Mouse (Mus musculus) lung, postnatal 0 days (tissue): ENCODE data around the gene Tusc2. TPM values are rescaled to one million over a fixed set of nuclear protein-coding genes. Genes with fewer than 3 reads are reported as not detected.

Source experiments
- ATAC-seq: fragments of 200-750 bp; cut with Nextera tagmentation; 2 replicates; pipeline ENCODE4 v1.8.0; 2017; ENCODE audit warnings: moderate library complexity
- DNase-seq: peaks from one replicate; pipeline ENCODE4 v3.0.0-alpha.2; 2016; ENCODE audit warnings: low spot score
- H3K27ac ChIP-seq: fragments of 300-500 bp; sonication (generic); 2 replicates; pipeline ENCODE4 v1.5.1; 2014; ENCODE audit warnings: antibody characterized with exemption, mild to moderate bottlenecking, low read length, mixed read lengths
- H3K27me3 ChIP-seq: fragments of 300-500 bp; sonication (generic); replicated peaks from 2 replicates; pipeline ENCODE4 v1.6.1; 2014; ENCODE audit warnings: low read length, mixed read lengths; ENCODE audit not compliant: insufficient read depth
- H3K36me3 ChIP-seq: fragments of 300-500 bp; sonication (generic); 2 replicates; pipeline ENCODE4 v1.6.1; 2014; ENCODE audit warnings: low read length, mixed read lengths; ENCODE audit not compliant: insufficient read depth
- H3K4me1 ChIP-seq: fragments of 300-500 bp; sonication (generic); 2 replicates; pipeline ENCODE4 v1.6.1; 2014; ENCODE audit warnings: antibody characterized with exemption, low read depth, low read length, mixed read lengths; ENCODE audit not compliant: insufficient read depth
- H3K4me2 ChIP-seq: fragments of 300-500 bp; sonication (generic); replicated peaks from 2 replicates; pipeline ENCODE4 v1.6.1; 2014; ENCODE audit warnings: low read depth, mild to moderate bottlenecking, low read length, moderate library complexity, mixed read lengths
- H3K4me3 ChIP-seq: fragments of 300-500 bp; sonication (generic); 2 replicates; pipeline ENCODE4 v1.5.1; 2014; ENCODE audit warnings: low read depth, low read length
- H3K9ac ChIP-seq: fragments of 300-500 bp; sonication (generic); replicated peaks from 2 replicates; pipeline ENCODE4 v1.6.1; 2014; ENCODE audit warnings: low read depth, mild to moderate bottlenecking
- H3K9me3 ChIP-seq: fragments of 300-500 bp; sonication (generic); 2 replicates; pipeline ENCODE4 v1.6.1; 2016; ENCODE audit warnings: low read length, mixed read lengths
- CTCF ChIP-seq: IDR thresholded peaks from 2 replicates; pipeline ENCODE4 v1.5.1; 2016; ENCODE audit warnings: antibody characterized with exemption, mild to moderate bottlenecking
- EP300 ChIP-seq: IDR thresholded peaks from 2 replicates; pipeline ENCODE4 v1.6.1; 2016; ENCODE audit warnings: antibody characterized with exemption, mild to moderate bottlenecking, control low read depth
- WGBS: fragments of 180-500 bp; shearing (Covaris S2); extraction: QIAGEN DNeasy Blood & Tissue Kit; methylation state at CpG from one replicate; pipeline ENCODE4 v1.1.7; 2014; 5-methylcytosine and 5-hydroxymethylcytosine counted together
- polyA plus RNA-seq: library from polyadenylated mRNA; unstranded; fragments of >200 nt; fragmentation: Nextera tagmentation; extraction: Ambion mirVana; gene quantifications from 2 replicates; pipeline ENCODE4 v1.2.1, GENCODE M21; 2015

Tusc2 gene
- polyA plus RNA-seq, 1 experiment from 2014 or later = 41.5 TPM

DNA sequence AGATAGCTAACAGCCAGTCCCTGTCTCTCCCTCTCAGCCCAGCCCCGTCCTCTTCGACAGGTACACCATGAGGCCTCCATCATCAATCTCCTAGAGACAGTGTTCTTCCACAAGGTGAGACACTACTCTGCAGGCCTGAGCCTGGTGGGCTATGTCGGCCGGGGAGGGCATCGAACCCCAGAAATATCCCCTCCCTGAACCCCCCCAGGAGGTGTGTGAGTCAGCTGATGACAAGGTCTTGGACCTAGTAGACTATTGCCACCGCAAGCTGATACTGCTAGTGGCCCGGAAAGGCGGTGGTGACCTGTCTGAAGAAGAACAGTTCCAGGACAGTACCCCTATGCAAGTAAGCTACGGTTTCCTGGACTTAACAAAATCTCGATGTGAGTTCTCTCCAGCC, 14.2 kb upstream of the Tusc2 start:
- Histone ChIP-seq H3K27me3 (no peaks in the 10 kb centered on the region), H3K36me3 (0 out of 2 replicates have a peak, but pooled peaks cover 6% of the 10 kb centered on the region), H3K9ac (no peak overlapping the region), H3K4me3 (no peak overlapping the region), H3K9me3 (no peaks in the 10 kb centered on the region), H3K27ac (no peak overlapping the region), H3K4me2 (no peak overlapping the region), H3K4me1 (peaks cover 26% of the 10 kb centered on the region)
- no peak for ATAC-seq
- TF ChIP-seq EP300 (no peak), CTCF (no peak)
- WGBS = 92% methylated on average over 10 of the region's 10 CpGs
- DNase-seq = no peak

DNA sequence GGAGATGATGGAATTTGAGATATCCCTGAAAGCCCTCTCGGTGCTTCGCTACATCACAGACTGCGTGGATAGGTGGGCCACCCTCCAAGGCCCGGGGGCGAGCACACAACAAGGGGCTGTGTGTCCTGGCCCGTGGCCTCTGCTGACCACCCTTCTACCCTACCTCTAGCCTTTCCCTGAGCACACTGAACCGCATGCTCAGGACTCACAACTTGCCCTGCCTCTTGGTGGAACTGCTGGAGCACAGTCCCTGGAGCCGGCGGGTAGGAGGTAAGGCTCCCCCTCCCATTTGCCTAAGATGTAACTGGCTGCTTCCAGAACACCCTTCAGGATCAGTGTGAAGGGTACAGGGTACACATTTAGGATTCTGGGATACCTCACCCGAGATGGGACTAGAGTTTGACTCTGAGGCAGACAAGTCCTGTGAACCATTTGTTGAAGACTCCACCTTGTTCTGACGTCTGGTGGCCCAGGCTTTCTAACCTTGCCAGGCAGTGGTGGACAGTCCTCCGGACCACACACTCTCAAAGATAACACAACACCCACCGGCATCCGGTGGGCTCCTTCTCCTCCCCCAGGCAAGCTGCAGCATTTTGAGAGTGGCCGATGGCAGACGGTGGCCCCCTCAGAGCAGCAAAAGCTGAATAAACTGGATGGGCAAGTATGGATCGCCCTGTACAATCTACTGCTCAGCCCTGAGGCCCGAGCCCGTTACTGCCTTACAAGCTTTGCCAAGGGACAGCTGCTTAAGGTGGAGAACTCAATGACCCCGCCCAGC, 13.6 kb upstream of the Tusc2 start:
- no peak for DNase-seq
- no peaks in the 10 kb centered on the region for H3K27me3 ChIP-seq
- ATAC-seq = no peak
- H3K4me1 ChIP-seq = peaks cover 28% of the 10 kb centered on the region
- no peak overlapping the region for H3K4me3 ChIP-seq
- H3K36me3 ChIP-seq = 0 out of 2 replicates have a peak, but pooled peaks cover under 1% of the 10 kb centered on the region
- H3K9me3 ChIP-seq = no peaks in the 10 kb centered on the region
- no peak overlapping the region for H3K4me2 ChIP-seq
- H3K27ac ChIP-seq = no peak overlapping the region
- no peak overlapping the region for H3K9ac ChIP-seq
- TF ChIP-seq CTCF (no peak), EP300 (no peak)
- whole genome bisulfite sequencing = 69% methylated on average over 20 of the region's 20 CpGs

DNA sequence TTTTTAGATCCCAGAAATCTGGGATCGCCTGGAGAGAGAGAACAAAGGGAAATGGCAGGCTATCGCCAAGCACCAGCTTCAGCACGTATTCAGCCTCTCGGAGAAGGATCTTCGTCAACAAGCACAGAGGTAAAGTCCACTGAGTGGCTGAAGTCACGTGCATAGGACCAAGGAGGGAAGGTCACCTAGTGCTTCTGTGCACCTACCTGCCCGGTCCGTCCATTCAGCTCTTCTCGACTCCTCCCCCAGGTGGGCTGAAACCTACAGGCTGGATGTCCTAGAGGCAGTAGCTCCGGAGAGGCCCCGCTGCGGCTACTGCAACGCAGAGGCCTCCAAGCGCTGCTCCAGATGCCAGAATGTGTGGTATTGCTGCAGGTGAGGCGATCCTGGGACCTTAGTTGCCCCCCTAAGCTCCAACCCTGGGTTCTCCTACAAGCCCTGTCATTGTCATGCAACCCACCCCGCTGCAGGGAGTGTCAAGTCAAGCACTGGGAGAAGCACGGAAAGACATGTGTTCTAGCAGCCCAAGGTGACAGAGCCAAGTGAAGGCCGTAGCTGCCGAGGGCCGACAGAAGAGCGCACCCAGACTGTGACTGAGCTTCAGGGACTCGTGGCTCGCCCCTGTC, 12.5 kb upstream of the Tusc2 start:
- Histone ChIP-seq H3K27me3 (no peaks in the 10 kb centered on the region), H3K9me3 (no peaks in the 10 kb centered on the region), H3K27ac (no peak overlapping the region), H3K4me3 (no peak overlapping the region), H3K36me3 (no peaks in the 10 kb centered on the region), H3K4me1 (peaks cover 28% of the 10 kb centered on the region), H3K9ac (0 out of 2 replicates have a peak overlapping the region, but pooled peaks have one; percentile 39), H3K4me2 (peak overlapping the region; percentile 68)
- 38% methylated on average over 23 of the region's 23 CpGs for WGBS
- TF ChIP-seq EP300 = no peak
- no peak for TF ChIP-seq CTCF
- ATAC-seq (no peak), DNase-seq (peak; percentile 57)

DNA sequence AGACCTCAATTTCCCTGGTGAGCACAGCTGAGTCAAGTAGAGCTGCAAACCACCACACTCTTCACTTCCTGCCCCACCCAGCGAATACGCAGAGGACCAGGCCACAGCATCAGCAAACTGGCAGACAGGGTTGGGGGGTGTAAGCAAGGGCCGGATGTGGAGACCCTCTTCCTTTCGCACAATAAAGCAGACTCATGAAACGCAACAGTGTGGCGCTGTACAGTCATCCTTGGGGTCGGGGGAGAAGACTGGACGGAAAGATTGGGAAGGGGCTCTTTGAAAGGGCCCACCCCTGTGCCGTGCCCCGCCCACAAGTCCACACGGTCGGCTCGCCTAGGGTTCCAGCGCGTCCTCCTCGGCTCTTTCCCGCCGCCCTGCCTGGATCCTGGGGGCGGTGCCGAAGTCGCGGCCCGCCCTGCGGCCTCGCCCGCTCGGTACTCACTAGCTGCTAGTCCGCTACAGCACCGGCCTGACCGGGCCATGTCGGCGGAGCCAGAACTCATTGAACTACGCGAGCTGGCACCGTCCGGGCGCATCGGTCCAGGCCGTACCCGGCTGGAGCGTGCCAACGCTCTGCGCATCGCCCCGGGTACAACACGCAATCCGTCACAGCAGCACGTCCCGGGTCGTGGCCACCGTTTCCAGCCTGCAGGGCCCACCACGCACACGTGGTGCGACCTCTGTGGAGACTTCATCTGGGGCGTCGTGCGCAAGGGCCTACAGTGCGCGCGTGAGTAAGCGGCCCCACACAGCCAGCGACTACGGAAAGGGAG, 11.8 kb upstream of the Tusc2 start, which contains the start of gene Rassf1:
Gene Rassf1 (plus strand): TSS at position 439 of the 773 bp plus-strand sequence.
- Histone ChIP-seq H3K9me3 (no peaks in the 10 kb centered on the region), H3K4me1 (peaks cover 32% of the 10 kb centered on the region), H3K27ac (0 out of 2 replicates have a peak within 1 kb of the TSS, but pooled peaks have one; percentile 26), H3K9ac (peak within 1 kb of the TSS; percentile 39; the same call in 1 of the 2 replicates), H3K4me3 (peak within 1 kb of the TSS; percentile 42), H3K27me3 (no peaks in the 10 kb centered on the region), H3K4me2 (peak within 1 kb of the TSS; percentile 68), H3K36me3 (no peaks in the 10 kb centered on the region)
- DNase-seq (peak; percentile 75), ATAC-seq (peak; percentile 15)
- 4% methylated on average over 61 of the region's 63 CpGs for WGBS
- TF ChIP-seq CTCF (no peak), EP300 (no peak)

DNA sequence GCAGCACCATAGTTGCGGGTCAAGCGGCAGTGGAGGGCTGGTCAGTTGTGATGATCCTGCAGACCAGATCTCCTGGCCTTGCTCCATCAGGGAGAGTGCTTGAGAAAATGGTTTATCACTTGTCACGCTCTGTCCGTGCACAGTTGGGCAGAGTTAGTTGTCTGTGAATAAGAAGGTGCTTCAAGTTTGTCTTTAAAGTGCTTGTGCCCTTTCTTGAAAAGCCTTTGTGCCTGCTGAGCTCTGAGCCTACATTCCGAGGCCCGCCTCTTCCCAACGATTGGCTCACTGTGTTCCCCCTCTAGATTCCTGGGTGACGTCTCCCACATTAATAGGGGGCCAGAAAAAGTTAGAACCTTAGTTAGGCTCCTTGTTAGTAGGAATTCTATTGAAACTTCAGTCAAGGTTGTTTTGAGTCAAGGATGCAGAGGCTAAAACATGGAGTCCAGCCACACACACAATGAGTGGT, 11.1 kb upstream of the Tusc2 start:
- Histone ChIP-seq H3K27me3 (no peaks in the 10 kb centered on the region), H3K4me1 (peaks cover 38% of the 10 kb centered on the region), H3K36me3 (no peaks in the 10 kb centered on the region), H3K9ac (peak overlapping the region; percentile 39; the same call in 1 of the 2 replicates), H3K27ac (0 out of 2 replicates have a peak overlapping the region, but pooled peaks have one; percentile 26), H3K4me2 (peak overlapping the region; percentile 68), H3K9me3 (no peaks in the 10 kb centered on the region), H3K4me3 (peak overlapping the region; percentile 42)
- TF ChIP-seq CTCF (no peak), EP300 (no peak)
- WGBS = 5% methylated on average over 8 of the region's 8 CpGs
- ATAC-seq = no peak
- DNase-seq = no peak
